Mouse (Mus musculus) liver, adult (tissue): ENCODE results near the gene Higd1a.

Source experiments
- GATA4 ChIP-seq: IDR thresholded peaks from 2 replicates; pipeline ENCODE4 v1.6.1; 2014; ENCODE audit warnings: mild to moderate bottlenecking, low read length; ENCODE audit not compliant: insufficient replicate concordance

Higd1a gene

GRCm38 (mm10) chr9:121829270-121829992 lies 28.7 kb downstream of the Higd1a start:
- TF ChIP-seq GATA4: no peak

GRCm38 (mm10) chr9:121828314-121828713 lies 29.8 kb downstream of the Higd1a start:
- TF ChIP-seq GATA4: no peak

GRCm38 (mm10) chr9:121826356-121826755 lies 31.8 kb downstream of the Higd1a start:
- no peak for TF ChIP-seq GATA4

GRCm38 (mm10) chr9:121823991-121824390 lies 34.2 kb downstream of the Higd1a start:
- no peak for TF ChIP-seq GATA4

GRCm38 (mm10) chr9:121823051-121823450 lies 35.1 kb downstream of the Higd1a start:
- no peak for TF ChIP-seq GATA4

- TF ChIP-seq GATA4: no peak
Observed at GRCm38 (mm10) chr9:121822585-121822991, 35.6 kb downstream of the Higd1a start.

GRCm38 (mm10) chr9:121820765-121821164 lies 37.4 kb downstream of the Higd1a start:
- TF ChIP-seq GATA4: no peak

- TF ChIP-seq GATA4: no peak
Observed at GRCm38 (mm10) chr9:121819771-121820471, 38.2 kb downstream of the Higd1a start.

GRCm38 (mm10) chr9:121819073-121819770 lies 38.9 kb downstream of the Higd1a start:
- no peak for TF ChIP-seq GATA4

GRCm38 (mm10) chr9:121815183-121815582 lies 43.0 kb downstream of the Higd1a start:
- TF ChIP-seq GATA4: no peak

GRCm38 (mm10) chr9:121810081-121810821 lies 47.9 kb downstream of the Higd1a start:
- TF ChIP-seq GATA4: no peak

- TF ChIP-seq GATA4: no peak
Observed at GRCm38 (mm10) chr9:121808511-121808910, 49.7 kb downstream of the Higd1a start.

GRCm38 (mm10) chr9:121807947-121808346 lies 50.2 kb downstream of the Higd1a start:
- TF ChIP-seq GATA4: no peak

- no peak for TF ChIP-seq GATA4
Observed at GRCm38 (mm10) chr9:121807546-121807945, 50.6 kb downstream of the Higd1a start.

- TF ChIP-seq GATA4: no peak
Observed at GRCm38 (mm10) chr9:121802747-121803146, 55.4 kb downstream of the Higd1a start.
